Mouse (Mus musculus): Measurements from ENCODE around the gene 4930519P11Rik. TPM values are rescaled to one million over a fixed set of nuclear protein-coding genes. Genes with fewer than 3 reads are reported as not detected.

4930519P11Rik gene
- polyA plus RNA-seq, 1 experiment = 1.4 TPM

GRCm38 (mm10) chr2:154569071-154569748, 44.0 kb downstream of the 4930519P11Rik start:
- WGBS = 1% methylated on average over 65 of the region's 70 CpGs
- Histone ChIP-seq H3K4me1 (ENCODE audit: control insufficient read depth, insufficient read depth, insufficient read length) (peaks cover 6% of the 10 kb centered on the region), H3K27ac (ENCODE audit: insufficient read depth, low read length) (peak overlapping the region; percentile 54), H3K36me3 (ENCODE audit: control insufficient read depth, insufficient read depth, low read length) (no peaks in the 10 kb centered on the region), H3K4me3 (ENCODE audit: extremely low read depth, insufficient read depth, insufficient read length) (peak overlapping the region; percentile 63), H3K27me3 (ENCODE audit: control insufficient read depth, insufficient read depth, low read length) (no peaks in the 10 kb centered on the region)
- no peak for TF ChIP-seq POLR2A (IDR thresholded peaks at IDR 0.05; ENCODE audit: low read depth, low read length)
- no peak for TF ChIP-seq CTCF (IDR thresholded peaks at IDR 0.05; ENCODE audit: extremely low read depth, insufficient read depth, insufficient read length, insufficient replicate concordance)
- peak; percentile 28 to 44 for DNase-seq (ENCODE audit: low read depth in 1 of 2, low spot score in 2 of 2)

- Histone ChIP-seq H3K27me3 (ENCODE audit: control insufficient read depth, insufficient read depth, low read length) (no peaks in the 10 kb centered on the region), H3K36me3 (ENCODE audit: control insufficient read depth, insufficient read depth, low read length) (no peaks in the 10 kb centered on the region), H3K4me3 (ENCODE audit: extremely low read depth, insufficient read depth, insufficient read length) (peak overlapping the region; percentile 63), H3K27ac (ENCODE audit: insufficient read depth, low read length) (peak overlapping the region; percentile 54; the same call in 1 of the 2 replicates), H3K4me1 (ENCODE audit: control insufficient read depth, insufficient read depth, insufficient read length) (peaks cover 4% of the 10 kb centered on the region)
- DNase-seq (ENCODE audit: low read depth in 1 of 2, low spot score in 2 of 2) = no peak
- WGBS = 36% methylated on average over 10 of the region's 10 CpGs
- TF ChIP-seq POLR2A (IDR thresholded peaks at IDR 0.05; ENCODE audit: low read depth, low read length) (no peak), CTCF (IDR thresholded peaks at IDR 0.05; ENCODE audit: extremely low read depth, insufficient read depth, insufficient read length, insufficient replicate concordance) (no peak)
These were observed 44.7 kb downstream of the 4930519P11Rik start for GRCm38 (mm10) chr2:154568329-154569070.

DNA sequence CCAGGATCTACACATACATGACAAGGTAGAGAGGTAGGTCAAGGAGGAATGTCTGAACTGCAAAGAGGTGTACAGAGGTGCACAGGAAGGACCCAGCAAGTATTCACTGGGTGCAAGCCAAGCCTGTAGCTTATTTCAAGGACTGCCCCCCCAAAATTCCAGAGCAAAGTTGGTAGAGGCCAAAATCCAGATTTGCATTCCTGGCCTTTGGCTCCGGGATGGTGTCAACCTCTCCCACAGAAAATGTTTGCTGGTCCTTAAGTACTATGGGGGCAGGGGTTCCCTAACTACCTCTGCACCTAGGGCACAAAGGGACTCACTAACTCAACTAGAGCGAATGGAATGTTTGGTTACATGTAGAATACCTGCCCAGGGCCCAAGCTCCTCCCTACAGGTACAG, 45.5 kb downstream of the 4930519P11Rik start:
- H3K36me3 ChIP-seq (ENCODE audit: control insufficient read depth, insufficient read depth, low read length) = no peaks in the 10 kb centered on the region
- H3K27ac ChIP-seq (ENCODE audit: insufficient read depth, low read length) = no peak overlapping the region
- no peak for DNase-seq (ENCODE audit: low read depth in 1 of 2, low spot score in 2 of 2)
- H3K4me1 ChIP-seq (ENCODE audit: control insufficient read depth, insufficient read depth, insufficient read length) = peaks cover 4% of the 10 kb centered on the region
- H3K27me3 ChIP-seq (ENCODE audit: control insufficient read depth, insufficient read depth, low read length) = no peaks in the 10 kb centered on the region
- H3K4me3 ChIP-seq (ENCODE audit: extremely low read depth, insufficient read depth, insufficient read length) = no peak overlapping the region
- 93% methylated on average over 2 of the region's 2 CpGs for WGBS
- TF ChIP-seq CTCF (IDR thresholded peaks at IDR 0.05; ENCODE audit: extremely low read depth, insufficient read depth, insufficient read length, insufficient replicate concordance) (no peak), POLR2A (IDR thresholded peaks at IDR 0.05; ENCODE audit: low read depth, low read length) (no peak)

- Histone ChIP-seq H3K36me3 (ENCODE audit: control insufficient read depth, insufficient read depth, low read length) (no peaks in the 10 kb centered on the region), H3K4me1 (ENCODE audit: control insufficient read depth, insufficient read depth, insufficient read length) (peaks cover 4% of the 10 kb centered on the region), H3K27me3 (ENCODE audit: control insufficient read depth, insufficient read depth, low read length) (no peaks in the 10 kb centered on the region), H3K4me3 (ENCODE audit: extremely low read depth, insufficient read depth, insufficient read length) (no peak overlapping the region), H3K27ac (ENCODE audit: insufficient read depth, low read length) (no peak overlapping the region)
- WGBS = 91% methylated on average over 8 of the region's 8 CpGs
- no peak for DNase-seq (ENCODE audit: low read depth in 1 of 2, low spot score in 2 of 2)
- TF ChIP-seq POLR2A (IDR thresholded peaks at IDR 0.05; ENCODE audit: low read depth, low read length) (no peak), CTCF (IDR thresholded peaks at IDR 0.05; ENCODE audit: extremely low read depth, insufficient read depth, insufficient read length, insufficient replicate concordance) (no peak)
These were observed 46.6 kb downstream of the 4930519P11Rik start for GRCm38 (mm10) chr2:154566641-154567040.

DNA sequence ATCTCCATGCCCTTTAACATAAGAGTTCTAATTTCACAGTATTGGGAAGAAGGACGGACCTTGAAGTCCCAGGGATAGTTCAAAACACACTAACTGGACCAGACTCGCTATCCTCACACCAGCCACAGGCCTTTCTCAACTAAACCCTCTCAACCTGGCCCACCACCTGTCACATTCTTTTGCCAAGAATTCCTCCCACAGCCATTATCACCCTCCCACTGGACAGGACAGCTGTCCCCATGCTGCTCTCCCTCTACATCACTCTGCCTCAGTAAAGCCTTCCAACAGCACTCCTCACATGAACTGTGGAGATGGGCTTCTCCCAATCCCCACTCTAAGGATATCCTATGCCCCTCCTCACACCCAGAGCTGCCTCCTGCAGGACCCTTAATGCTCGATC, 47.7 kb downstream of the 4930519P11Rik start:
- no peak for DNase-seq (ENCODE audit: low read depth in 1 of 2, low spot score in 2 of 2)
- Histone ChIP-seq H3K27me3 (ENCODE audit: control insufficient read depth, insufficient read depth, low read length) (no peaks in the 10 kb centered on the region), H3K36me3 (ENCODE audit: control insufficient read depth, insufficient read depth, low read length) (0 out of 2 replicates have a peak, but pooled peaks cover 2% of the 10 kb centered on the region), H3K4me3 (ENCODE audit: extremely low read depth, insufficient read depth, insufficient read length) (no peak overlapping the region), H3K4me1 (ENCODE audit: control insufficient read depth, insufficient read depth, insufficient read length) (peaks cover 4% of the 10 kb centered on the region), H3K27ac (ENCODE audit: insufficient read depth, low read length) (no peak overlapping the region)
- WGBS = 93% methylated on average over 3 of the region's 3 CpGs
- TF ChIP-seq POLR2A (IDR thresholded peaks at IDR 0.05; ENCODE audit: low read depth, low read length) = no peak
- no peak for TF ChIP-seq CTCF (IDR thresholded peaks at IDR 0.05; ENCODE audit: extremely low read depth, insufficient read depth, insufficient read length, insufficient replicate concordance)

DNA sequence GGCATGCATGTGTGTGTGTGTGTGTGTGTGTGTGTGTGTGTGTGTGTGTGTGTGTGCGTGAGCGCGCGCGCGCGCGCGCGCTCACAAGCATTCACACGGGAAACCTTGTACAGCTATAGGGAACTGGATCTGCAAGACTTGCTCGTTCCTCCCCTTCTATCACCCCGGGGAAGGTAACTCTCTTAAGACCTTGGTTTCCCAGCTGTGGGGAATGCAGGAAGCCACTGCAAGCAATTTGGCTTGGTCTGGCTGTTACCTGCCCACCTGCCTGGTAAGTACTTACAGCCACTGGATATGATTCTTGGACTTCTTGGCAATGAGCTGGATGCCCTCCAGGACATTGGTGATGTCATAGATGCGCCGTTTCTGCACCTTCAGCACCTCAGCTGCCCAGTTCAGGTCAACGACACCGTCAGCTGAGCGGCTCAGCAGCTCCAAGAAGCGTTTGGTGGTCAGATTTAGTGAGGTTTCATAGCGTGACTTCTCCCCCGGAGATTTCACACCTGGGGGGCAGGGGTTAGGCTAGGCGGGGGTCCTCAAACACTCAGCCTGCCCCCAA, 49.5 kb downstream of the 4930519P11Rik start:
- WGBS = 95% methylated on average over 22 of the region's 22 CpGs
- Histone ChIP-seq H3K27ac (ENCODE audit: insufficient read depth, low read length) (no peak overlapping the region), H3K4me1 (ENCODE audit: control insufficient read depth, insufficient read depth, insufficient read length) (peaks cover 2% of the 10 kb centered on the region), H3K27me3 (ENCODE audit: control insufficient read depth, insufficient read depth, low read length) (no peaks in the 10 kb centered on the region), H3K36me3 (ENCODE audit: control insufficient read depth, insufficient read depth, low read length) (peaks cover 2% of the 10 kb centered on the region; the same call in 1 of the 2 replicates), H3K4me3 (ENCODE audit: extremely low read depth, insufficient read depth, insufficient read length) (no peak overlapping the region)
- no peak for DNase-seq (ENCODE audit: low read depth in 1 of 2, low spot score in 2 of 2)
- TF ChIP-seq CTCF (IDR thresholded peaks at IDR 0.05; ENCODE audit: extremely low read depth, insufficient read depth, insufficient read length, insufficient replicate concordance) = no peak
- no peak for TF ChIP-seq POLR2A (IDR thresholded peaks at IDR 0.05; ENCODE audit: low read depth, low read length)

Other genes starting within 250 kb of the 4930519P11Rik start
- gene Cdk5rap1, start 240.4 kb downstream of the 4930519P11Rik start, polyA plus RNA-seq (2012; rRNA removed) = 6.9 and 8.3 TPM in 2 replicates
- 11.0 and 12.1 TPM in 2 replicates for gene Snta1, start 205.3 kb downstream of the 4930519P11Rik start, polyA plus RNA-seq (2012; rRNA removed)
- 5.1 and 7.8 TPM in 2 replicates for gene Cbfa2t2, start 177.0 kb downstream of the 4930519P11Rik start, polyA plus RNA-seq (2012; rRNA removed)
- 2.9 and 3.3 TPM in 2 replicates for gene 1700003F12Rik, start 66.4 kb downstream of the 4930519P11Rik start, polyA plus RNA-seq (2012; rRNA removed)
- gene Actl10, start 61.7 kb downstream of the 4930519P11Rik start, polyA plus RNA-seq (2012; rRNA removed) = 0.09 and 0.12 TPM in 2 replicates
- gene Necab3, start 54.5 kb downstream of the 4930519P11Rik start, polyA plus RNA-seq (2012; rRNA removed) = 0.63 and 1.1 TPM in 2 replicates
- 11.0 and 21.5 TPM in 2 replicates for gene E2f1, start 43.5 kb downstream of the 4930519P11Rik start, polyA plus RNA-seq (2012; rRNA removed)
- 14.6 and 20.3 TPM in 2 replicates for gene Pxmp4, start 9.7 kb downstream of the 4930519P11Rik start, polyA plus RNA-seq (2012; rRNA removed)
- gene Zfp341, start 140 bp downstream of the 4930519P11Rik start, polyA plus RNA-seq (2012; rRNA removed) = 6.1 and 7.1 TPM in 2 replicates
- gene Chmp4b, start 38.3 kb upstream of the 4930519P11Rik start, polyA plus RNA-seq (2012; rRNA removed) = 52.8 and 63.3 TPM in 2 replicates
- not detected in 2 replicates for gene Gm14214, start 156.6 kb upstream of the 4930519P11Rik start, polyA plus RNA-seq (2012; rRNA removed)
- gene Raly, start 177.7 kb upstream of the 4930519P11Rik start, polyA plus RNA-seq (2012; rRNA removed) = 153 and 204 TPM in 2 replicates
- gene a, start 178.0 kb upstream of the 4930519P11Rik start, polyA plus RNA-seq (2012; rRNA removed) = 0.47 TPM in 1 of 2 replicates, not detected in the other

Data from spleen, adult 2 months (tissue).